Mouse (Mus musculus) adrenal gland, postnatal 36 days (tissue): ENCODE data around the gene 1500009L16Rik. TPM values are rescaled to one million over a fixed set of nuclear protein-coding genes. Genes with fewer than 3 reads are reported as not detected.
A peak's percentile ranks its signal among the peaks of the same experiment; 100 is the strongest.

Experiments used
- DNase-seq, 2 experiments: peaks; one replicate each; pipeline ENCODE4 v3.0.0; 2021; ENCODE audit warnings: mixed read lengths in 1 of 2
- long read RNA-seq, 2 experiments: library from polyadenylated mRNA; stranded (forward); transcript quantifications; one replicate each; pipeline ENCODE4 v2.0.0; 2021; ENCODE audit warnings: borderline sequencing depth in 2 of 2
- total RNA-seq, 2 experiments: library from RNA; stranded (reverse); gene quantifications; 2 replicates each; pipeline ENCODE4 v1.2.3; 2021

Gene 1500009L16Rik
- total RNA-seq = 10 to 100 TPM; 12.5 to 17.7 TPM
- long read RNA-seq, experiment 1, transcript 1500009L16Rik-201 (6 exons, 1,194 nt) = major isoform, 7 of 14 reads
- long read RNA-seq, experiment 1, partial matches to known transcripts = 1 of 14 reads
- long read RNA-seq, experiment 1, other reads (novel, unspliced or antisense) = 6 of 14 reads
- long read RNA-seq, experiment 2, transcript 1500009L16Rik-201 (6 exons, 1,194 nt) = major isoform, 7 of 9 reads
- long read RNA-seq, experiment 2, partial matches to known transcripts = 0 of 9 reads
- long read RNA-seq, experiment 2, other reads (novel, unspliced or antisense) = 2 of 9 reads

DNA sequence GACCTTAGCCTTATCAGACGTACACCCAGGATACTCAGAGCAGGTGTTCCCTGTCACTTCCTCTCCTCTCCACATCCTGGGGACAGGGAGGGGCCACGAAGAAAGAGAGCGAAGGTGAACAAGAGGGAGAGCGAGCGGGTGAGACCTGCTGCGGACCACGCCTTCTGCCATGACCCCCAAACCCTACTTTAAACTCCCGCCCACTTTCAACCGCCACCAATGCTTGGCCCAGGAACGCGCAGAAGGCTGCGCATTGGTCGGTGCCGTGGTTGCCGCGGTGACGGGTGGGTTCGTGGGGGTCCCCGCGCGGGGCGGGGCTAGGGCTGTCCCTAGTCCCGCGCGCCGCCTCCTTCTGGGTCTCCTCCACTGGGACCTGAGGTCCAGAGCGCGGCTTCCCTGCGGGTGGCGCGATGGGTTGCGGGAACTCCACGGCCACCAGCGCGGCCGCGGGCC is at the start of gene 1500009L16Rik:
1500009L16Rik (plus strand) TSS at position 287 of the 453 bp plus-strand sequence.
- peak; percentile 57 to 72 for DNase-seq

DNA sequence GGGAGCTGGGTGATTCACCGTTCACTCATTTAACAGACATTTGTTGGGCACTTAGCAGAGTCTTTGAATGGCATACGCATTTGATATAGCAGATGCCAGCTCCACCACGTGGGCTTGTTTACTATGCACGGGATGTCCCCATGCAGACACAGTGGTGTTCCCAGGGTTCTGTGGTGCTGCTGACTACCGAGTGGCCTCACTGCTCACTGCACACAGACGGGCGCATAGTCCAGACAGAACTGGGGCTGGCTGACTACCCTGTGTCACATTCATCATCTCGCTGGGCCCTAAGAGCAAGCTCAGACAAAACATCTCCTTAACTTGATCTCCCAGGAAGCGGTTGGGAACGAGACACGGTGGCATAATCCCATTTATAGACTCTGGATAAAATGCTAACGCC is 41.3 kb upstream of the 1500009L16Rik start:
- no peak for DNase-seq

DNA sequence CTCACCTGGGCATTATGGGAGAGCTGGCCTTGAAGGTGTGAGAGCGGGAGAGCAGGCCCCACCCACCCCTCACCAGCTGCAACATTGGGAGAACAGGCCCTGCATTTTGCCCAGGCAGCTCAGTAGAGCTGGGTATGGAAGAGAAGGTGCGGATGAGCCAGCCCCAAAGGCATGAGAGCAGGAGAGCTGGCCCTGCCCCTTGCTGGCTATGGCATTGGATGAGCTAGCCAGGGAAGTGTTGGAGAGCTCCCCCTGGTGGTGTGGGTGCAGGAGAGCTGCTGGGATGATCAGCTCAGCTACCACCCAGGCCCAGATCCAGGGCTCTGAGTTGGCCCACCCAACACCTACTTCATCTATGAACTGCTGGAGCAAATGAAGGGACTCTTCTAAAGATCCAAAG is 34.5 kb upstream of the 1500009L16Rik start:
- peak; percentile 45 to 64 for DNase-seq

DNA sequence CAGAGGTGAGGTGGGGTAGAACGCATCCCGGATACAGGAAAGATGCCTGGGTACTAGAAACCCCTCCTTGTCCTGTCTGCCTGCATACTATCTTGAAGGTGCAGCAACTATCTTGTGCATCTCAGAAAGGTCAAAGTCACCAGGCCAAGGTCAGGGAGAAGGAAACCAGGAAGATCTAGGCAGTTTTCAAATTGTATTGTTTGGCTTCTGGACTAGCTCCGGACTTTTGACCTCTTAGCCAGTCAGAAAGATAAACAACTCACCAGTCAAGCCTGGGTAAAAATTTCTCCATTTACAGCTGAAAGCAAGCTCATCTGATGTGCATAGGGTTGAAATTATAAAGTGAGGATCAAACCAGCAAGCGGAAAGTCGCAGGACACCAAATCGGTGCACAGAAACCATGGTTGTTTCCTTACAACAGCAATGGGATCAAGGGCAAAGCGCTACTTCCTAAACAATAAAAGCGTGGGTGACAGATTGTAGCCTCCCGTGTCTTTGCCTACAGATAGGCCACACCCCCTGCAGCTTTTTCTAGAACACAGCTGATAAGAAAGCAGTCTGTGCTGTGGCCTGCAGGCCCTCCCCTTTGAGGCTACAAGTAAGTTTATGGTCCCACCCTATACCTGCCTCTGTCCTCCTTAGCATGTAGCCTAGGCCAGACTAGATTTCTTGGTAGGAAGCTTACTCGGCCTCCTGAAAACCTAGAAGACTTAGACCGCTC is 30.3 kb upstream of the 1500009L16Rik start:
- DNase-seq = no peak

DNA sequence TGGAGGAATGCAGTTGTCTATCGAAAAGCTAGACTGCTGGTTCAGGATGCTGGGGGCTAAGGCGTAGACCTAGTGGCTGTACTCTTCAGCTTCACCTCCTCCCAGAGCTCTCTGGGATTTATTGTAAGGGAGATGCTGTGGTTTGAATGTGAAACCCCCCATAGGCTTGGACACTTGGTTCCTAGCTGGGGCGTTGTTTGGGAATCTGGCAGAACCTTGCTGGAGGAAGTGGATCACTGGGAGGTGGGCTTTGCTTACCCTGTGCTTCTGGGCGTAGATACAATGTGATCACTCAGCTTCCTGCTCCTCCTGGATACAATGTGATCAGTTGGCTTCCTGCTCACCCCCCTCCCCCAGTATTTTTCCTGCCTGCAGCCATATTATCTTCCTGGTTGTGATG is 26.4 kb upstream of the 1500009L16Rik start:
- no peak for DNase-seq

DNA sequence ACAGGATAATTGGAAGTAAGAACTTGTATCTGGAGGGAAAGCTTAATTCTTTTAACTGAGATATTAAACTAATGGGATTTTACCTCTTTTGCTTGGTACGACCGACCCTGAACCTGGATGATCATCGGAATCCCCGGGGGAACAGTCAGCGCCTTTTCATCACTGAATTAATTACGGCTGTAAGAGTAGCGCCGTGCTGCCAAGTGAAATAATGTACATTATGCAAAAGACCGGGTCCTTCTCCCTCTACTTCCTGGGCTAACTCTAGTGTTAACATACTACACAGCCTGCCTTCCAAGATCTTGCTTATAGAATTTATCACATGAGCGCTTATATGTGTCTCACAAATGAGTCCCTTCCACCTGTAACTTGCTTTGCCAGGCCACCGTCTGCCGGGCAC is 16.0 kb upstream of the 1500009L16Rik start:
- no peak for DNase-seq

DNA sequence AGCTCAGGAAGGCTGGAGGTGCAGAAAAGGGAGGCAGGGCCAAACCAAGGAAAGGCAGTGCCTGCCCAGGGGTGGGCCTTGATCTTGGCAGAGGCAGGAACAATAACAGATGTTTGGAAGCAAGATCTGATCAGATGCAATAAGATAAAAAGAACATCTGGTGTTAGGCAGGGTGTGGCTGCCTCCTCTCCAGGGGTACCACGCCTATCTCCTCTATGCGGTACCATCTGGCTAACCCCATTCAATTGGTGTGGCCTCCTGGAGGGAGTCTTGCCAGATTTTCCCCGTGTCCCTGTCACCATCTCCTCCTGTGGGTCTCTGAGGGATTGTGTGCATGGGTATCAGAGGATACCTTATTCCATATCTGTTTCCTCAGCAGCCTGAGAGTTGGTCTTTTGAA is 12.7 kb upstream of the 1500009L16Rik start:
- DNase-seq = no peak

DNA sequence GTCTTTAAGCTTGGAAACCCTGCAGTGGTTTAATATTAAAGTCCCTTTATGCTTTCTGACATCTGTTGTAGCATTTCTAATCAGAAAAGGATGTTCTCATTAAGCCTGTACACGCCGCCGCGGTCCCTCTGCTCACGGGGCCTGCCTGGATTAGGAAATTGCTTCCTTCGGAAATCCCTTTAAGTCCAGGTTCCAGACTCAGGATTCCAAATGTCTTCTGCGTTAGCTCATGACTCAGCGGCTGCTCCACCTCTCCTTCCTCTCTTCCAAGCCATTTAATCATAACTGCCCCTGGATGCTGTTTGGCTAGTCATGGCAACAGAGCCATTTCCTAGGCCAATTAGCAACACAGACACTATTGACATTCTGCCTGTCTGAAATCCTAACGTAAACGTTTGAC is 10.9 kb upstream of the 1500009L16Rik start:
- no peak for DNase-seq

DNA sequence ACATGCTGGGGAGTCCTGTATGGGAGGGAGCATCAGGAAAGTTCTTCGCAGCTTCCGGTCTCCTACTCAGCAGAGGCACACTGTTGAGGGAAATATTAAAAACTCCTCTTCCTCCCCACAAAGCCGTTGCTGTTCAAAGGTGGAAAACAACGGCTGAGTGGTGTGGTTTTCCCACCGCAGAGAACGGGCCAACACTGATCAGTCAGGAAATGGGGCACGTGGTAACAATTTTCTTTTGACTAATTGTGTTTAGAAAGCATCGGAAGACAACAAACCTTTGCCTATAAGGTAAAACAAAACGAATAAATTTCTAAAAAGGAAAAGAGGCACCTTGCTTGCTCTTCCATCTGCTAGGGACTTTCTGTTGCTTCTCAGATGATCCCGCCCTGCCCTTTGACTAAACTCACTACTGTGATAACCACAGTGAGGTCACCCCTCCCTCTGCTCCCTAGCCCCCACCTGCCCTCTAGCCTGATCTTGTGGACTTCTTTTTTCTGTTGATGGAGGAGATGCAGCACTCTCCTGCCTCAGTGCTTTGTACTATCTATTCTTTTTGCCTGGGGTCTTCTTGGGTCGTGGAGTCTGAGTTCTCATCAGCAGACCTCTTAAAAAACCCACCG is 3.7 kb upstream of the 1500009L16Rik start:
- no peak for DNase-seq

DNA sequence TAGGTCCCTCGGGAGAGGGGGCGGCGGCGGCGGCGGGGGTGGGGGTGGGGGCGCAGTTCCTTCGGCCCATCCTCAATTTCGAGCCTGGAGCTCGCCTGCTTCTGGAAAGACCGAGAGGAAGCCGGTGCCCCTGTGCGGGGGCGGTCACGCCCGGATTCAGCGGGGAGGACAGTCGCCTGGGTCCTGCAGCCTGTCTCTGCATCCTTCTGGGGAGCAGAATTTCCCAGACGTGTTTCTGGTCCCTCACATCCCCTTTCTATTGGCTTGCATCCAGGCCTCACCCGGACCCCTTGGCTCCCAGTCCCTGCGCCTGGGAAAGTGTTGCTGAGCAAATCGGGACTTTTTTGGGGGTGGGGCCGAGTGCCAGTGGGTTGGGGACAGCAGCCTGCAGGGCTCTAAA is 390 bp downstream of the 1500009L16Rik start:
- DNase-seq = peak; percentile 19 to 37

DNA sequence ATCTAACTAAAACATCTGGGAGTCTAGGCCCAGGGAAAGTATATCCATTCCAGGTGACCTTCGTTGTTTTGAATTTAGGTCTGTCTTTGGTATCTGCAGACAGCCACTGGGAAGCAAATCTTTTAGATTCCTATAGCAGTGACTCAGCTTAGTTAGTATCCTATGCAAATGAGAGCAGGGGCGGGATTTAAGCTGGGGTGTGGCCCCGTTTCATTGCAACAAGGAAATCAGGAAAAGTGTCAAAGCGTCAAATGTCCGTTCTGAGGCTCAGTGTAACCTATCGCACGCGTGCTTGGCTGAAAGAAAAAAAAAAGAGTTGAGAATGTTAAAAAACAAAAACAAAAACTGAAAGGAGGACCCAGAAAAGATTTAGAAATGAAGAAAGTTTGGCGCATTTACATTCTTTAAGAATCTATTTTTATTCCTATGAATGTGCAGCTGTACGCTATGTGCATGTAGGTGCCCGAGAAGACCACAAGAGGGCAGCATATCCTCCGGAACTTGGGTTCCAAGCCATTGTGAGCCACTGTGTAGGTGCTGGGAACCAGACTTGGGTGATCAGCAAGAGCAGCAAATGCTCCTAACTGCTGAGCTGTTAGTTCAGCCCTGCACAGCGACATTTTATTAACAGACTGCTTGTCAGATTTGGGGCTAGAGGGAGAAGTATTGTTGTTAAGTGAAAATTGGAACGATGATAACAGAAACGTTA is 1.8 kb downstream of the 1500009L16Rik start:
- DNase-seq = no peak

DNA sequence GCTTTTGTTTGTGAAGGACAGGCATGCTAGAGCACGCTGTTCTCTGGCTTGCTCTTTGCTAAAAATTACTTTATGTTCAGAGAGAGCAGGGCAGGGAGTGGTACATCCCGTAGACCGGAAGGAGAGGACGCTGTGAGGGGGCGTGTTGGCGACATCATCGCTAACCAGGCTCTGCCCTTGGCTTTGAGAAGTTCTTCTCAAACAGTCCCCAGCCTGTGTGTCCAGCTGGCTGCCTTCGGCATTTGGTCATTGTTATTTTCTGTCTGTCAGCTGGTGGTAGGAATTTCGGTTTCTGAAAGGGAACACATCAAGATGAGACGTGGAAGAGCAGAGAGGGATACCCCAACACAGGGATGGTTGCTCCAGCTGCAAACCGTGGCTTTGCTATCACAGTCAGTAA is 3.5 kb downstream of the 1500009L16Rik start:
- peak in 1 of 2 experiments; percentile 21 for DNase-seq

DNA sequence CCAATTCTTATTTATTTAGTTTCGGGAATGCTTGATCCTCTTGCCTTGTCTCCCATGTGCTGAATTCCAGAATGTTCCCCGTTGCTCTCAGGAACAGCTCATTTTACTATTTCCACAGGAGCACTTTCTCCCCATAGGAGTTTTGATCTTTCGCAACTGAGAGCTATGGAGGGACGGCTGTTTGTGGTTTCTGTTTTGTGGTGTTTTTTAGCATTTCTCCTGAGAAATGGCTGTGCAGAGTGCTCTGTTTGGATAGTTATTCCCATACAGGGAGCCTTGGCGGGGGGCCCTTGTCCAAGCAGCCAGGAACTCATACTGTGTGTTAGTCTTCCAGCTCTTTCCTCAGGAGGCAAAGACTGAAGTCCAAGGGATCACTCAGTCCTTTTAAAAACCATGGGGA is 5.2 kb downstream of the 1500009L16Rik start:
- no peak for DNase-seq

DNA sequence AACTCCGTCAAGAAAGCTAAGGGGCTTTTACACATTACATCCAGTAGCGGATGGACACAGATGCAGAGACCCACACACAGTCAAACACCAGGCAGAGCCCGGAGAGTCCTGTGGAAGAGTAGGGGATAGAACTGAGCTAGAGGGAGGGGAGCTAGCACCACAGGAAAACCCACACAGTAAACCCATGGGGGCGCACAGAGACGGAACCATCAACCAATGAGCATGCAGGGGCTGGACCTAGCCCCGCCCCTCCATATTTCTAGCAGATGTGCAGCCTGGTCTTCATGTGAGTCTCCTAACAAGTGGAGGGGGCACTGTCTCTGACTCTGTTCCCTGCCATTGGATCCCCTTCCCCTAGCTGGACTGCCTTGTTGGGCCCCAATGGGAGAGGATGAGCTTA is 5.9 kb downstream of the 1500009L16Rik start:
- DNase-seq = no peak

DNA sequence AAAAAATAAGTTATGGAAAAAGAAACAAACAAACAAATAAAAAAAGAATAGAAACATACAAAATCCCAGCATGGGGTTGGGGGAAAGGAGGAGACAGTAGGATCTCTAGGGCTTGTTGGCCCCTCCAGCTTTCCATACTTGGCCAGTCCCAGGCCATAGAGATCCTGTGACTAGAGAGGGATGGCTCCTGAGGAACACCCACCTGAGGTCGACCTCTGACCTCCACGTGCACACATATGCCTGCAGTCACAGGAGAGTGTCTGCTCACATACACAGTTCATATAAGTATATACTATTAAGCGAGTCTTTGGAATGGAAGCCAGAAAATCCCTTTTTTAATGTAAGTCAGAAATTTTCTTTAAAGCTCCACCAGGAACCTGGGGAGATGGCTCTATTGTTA is 6.4 kb downstream of the 1500009L16Rik start:
- DNase-seq = no peak

DNA sequence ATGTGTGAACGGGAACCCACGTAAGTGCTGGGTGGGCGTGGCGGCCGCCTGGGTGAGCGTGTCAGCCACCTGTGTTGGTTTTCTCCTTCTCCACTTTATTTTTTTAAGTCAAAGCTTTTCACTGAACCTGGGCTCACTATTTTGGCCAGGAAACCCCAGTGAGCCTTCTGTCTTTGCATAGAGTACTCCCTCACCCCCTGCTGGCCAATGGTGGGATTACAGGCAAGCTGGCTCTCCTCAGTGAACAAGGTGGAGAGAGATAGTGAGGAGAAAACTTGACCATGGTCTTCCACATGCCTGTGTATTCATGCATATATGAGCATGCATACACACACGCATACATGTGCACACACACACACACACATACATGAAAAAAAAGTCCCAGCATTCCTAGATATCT is 6.8 kb downstream of the 1500009L16Rik start:
- DNase-seq = peak; percentile 92 to 93

DNA sequence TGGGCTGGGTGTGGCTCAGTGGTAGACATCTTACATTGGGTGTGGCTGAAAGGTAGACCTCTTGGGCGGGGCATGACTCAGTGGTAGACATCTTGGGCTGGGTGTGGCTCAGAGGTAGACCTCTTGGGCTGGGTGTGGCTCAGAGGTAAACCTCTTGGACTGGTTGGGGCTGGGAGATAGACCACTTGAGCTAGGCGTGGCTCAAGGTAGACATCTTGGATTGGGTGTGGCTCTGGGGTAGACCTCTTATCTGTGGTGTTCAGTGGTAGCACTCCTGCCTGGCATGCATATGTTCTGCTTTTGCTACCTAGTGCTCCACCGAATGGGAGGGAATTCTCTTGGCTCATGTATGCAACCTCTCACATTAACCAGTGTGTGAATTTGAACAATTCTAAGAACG is 11.1 kb downstream of the 1500009L16Rik start:
- no peak for DNase-seq

DNA sequence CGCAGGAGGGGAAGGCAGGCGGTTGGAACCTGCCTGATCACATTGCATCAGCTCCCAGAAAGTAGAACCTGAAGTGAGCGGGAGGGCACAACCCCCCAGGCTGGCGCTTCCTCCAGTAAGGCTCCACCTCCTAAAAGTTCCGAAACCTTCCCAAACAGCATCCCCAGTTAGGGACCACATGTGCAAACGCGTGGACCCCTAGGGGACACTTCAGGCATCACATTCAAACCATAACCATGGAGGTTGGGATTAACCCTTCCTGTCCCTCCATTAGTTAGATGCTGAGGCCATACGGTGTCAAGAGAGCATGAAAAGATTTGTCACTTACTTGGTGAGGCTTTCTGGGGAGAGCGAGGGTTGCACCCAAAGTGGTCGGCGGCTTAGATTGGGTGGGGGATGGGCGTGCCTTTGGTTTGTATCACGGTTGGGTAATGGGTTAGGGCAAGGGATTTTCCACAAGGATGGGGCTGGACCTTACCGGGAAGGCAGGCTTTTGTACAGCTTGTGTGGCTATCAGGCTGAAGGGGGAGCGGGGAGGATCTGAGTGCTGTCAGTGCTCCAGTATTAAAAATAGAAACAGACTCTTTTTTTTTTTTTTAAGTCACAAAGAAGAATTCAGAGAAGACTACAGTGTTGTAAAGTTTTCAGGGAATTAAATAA is 16.5 kb downstream of the 1500009L16Rik start:
- DNase-seq = no peak

DNA sequence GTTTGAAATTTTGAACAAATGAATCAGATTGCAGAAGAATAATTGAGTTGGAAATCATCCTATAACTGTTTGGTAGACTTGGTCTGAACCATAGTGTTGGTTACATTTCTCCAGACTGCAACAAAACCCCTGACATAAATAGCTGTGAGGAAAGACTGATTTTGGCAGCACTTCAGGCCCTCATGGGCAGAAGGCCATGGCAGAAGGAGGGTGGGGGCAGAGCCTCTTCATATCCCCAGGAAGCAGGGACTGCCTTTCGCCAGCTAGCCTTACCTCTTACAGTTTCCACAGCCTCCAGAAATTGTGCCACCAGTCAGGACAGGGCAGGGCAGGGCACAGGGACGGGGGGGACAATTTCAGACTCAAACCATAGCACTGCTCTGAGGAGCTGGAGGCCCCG is 22.0 kb downstream of the 1500009L16Rik start:
- peak in 1 of 2 experiments; percentile 18 for DNase-seq

DNA sequence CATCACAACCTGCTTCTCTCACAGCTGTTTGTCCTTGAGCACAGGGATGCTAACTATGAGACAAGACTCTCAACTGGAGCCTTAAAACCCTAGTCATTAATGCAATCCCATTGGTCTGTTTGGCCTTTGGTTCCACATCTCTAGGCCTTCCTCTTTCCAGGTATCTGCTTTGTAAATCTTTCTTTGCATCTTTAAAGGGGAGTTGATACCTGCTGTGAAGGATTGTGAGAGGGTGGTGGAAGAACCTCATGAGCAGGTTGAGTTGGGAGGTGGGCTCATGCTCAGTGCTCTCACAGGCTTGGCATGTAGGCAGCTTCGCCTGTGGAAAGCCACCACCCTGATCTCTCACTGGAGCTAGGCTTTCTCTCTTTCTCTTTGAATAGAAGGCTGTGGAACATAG is 30.4 kb downstream of the 1500009L16Rik start:
- DNase-seq = no peak

DNA sequence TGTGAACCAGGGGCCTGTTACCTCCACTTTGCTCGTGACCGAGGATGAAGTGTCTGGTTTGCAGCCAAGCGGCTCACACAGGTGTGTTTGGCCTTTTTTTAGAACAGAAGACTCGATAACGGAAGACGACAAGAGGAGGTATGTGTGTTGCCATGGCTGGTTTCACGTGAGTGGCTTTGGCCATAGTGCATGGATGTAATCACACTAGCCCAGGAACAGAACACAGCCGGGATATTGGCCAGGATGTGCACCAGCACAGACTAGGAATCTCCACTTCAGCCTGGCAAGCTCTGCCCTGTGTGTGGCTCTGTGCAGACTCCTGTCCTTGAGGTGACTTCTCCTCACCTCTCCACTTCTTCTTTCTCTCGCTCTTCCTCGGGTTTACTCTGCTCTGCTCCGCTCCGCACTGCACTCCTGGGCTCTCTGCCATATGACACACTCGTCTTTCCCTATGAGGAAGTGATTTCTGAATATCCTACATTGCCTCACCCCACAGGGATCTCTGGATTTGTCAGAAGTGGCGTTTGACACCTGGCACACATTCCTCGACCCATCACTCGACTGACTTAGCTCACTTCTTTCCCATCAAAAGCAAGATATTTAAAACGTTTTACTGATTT is 34.8 kb downstream of the 1500009L16Rik start:
- no peak for DNase-seq

DNA sequence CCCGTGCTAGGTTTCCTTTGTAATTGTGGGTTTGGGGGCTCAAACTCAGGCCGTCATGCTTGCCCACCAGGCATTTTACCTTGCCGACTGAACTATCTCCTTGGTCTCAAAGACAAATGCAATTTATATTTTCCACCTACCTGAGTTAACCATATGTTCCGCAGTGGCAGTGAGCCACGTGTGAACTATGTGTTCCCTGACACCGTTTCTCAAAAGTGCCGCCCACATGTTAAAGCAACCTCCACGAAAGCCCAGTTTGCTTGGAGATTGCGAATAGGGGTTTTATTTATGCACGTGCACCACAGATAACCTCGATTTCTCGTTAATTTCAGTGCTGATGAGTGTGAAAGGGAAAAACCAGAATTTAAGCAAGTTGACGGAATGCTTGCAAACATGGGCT is 36.1 kb downstream of the 1500009L16Rik start:
- no peak for DNase-seq
